ENCODE assay signal across 8 mouse cellular contexts in the genomic region with DNA sequence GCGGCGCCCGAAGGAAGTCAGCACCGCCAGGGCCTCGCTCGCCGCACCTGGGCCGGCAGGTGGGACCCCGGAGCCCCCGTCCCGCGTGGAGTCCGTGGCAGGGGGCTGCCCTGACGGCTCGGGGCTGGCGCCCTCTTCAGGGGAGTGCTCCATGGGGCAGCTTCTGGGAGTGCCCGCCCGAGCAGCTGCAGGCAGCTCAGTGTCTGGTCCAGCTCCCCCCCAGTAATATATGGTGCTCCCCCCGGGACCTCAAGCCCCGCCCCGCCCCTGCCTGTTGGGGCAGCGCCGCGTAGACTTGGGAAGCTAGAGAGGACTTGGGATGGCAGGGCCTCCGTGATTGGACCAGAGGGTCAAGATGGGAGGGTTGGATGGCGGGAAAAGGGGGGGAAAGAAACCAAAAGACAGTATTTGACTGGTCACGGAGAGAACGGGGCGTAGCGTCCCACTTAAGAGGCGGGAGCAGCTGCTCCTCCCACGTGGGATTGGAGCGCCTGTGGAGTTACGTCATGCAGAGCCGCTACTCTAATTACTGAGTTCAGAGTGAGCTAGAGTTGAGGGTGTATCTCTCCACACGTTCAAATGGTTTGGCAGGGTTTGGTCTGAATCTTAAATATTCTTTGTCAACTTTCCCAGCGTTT. TPM values are rescaled to one million over a fixed set of nuclear protein-coding genes. Genes with fewer than 3 reads are reported as not detected.
DNase-seq lines count a peak whose midpoint lies in the region; ATAC-seq lines count a peak whose summit lies in the region.

Gene Esyt1 (minus strand): TSS at position 201 of the 638 bp plus-strand sequence.

- H3K4me3 ChIP-seq in forebrain, embryonic 14.5 days (ENCODE audit: low read depth, low read length) = peak within 1 kb of the TSS; percentile 64
- H3K4me3 ChIP-seq in neural tube, embryonic 15.5 days (replicated peaks) = peak within 1 kb of the TSS; percentile 76

- H3K4me1 ChIP-seq in forebrain, embryonic 14.5 days (ENCODE audit: control insufficient read depth, insufficient read depth, low read length) = peaks cover 7% of the 10 kb centered on the region; the same call in 1 of the 2 replicates
- H3K4me1 ChIP-seq in neural tube, embryonic 15.5 days = peaks cover 30% of the 10 kb centered on the region

- 0 out of 2 replicates have a peak, but pooled peaks cover 7% of the 10 kb centered on the region for H3K27me3 ChIP-seq in forebrain, embryonic 14.5 days (replicated peaks; ENCODE audit: control insufficient read depth, insufficient read depth, low read length)
- H3K27me3 ChIP-seq in neural tube, embryonic 15.5 days (replicated peaks) = 0 out of 2 replicates have a peak, but pooled peaks cover 5% of the 10 kb centered on the region

- intact Hi-C loops in heart, postnatal 14 days (cut with DNase I) = no loop called here

- peak; percentile 95 for ATAC-seq in forebrain, embryonic 14.5 days
- ATAC-seq in neural tube, embryonic 15.5 days (ENCODE audit: low FRiP score) = peak; percentile 92

- no peaks in the 10 kb centered on the region for H3K9me3 ChIP-seq in forebrain, embryonic 14.5 days (replicated peaks; ENCODE audit: control insufficient read depth, low read length)
- H3K9me3 ChIP-seq in neural tube, embryonic 15.5 days (replicated peaks) = no peaks in the 10 kb centered on the region

- WGBS in forebrain, embryonic 14.5 days = under 1% methylated on average over 37 of the region's 37 CpGs
- under 1% methylated on average over 37 of the region's 37 CpGs for WGBS in neural tube, embryonic 15.5 days

- H3K9ac ChIP-seq in forebrain, embryonic 14.5 days (ENCODE audit: low read length) = peak within 1 kb of the TSS; percentile 71
- H3K9ac ChIP-seq in neural tube, embryonic 15.5 days (replicated peaks) = peak within 1 kb of the TSS; percentile 74

- peak within 1 kb of the TSS; percentile 100 for H3K4me2 ChIP-seq in forebrain, embryonic 14.5 days (ENCODE audit: low read length)
- peak within 1 kb of the TSS; percentile 100 for H3K4me2 ChIP-seq in neural tube, embryonic 15.5 days

- DNase-seq in ES-CJ7 (ENCODE audit: low read depth, low spot score) = peak; percentile 99
- DNase-seq in cerebellum, adult 11 months = peak; percentile 91
- peak; percentile 97 for DNase-seq in forebrain, embryonic 14.5 days (ENCODE audit: low spot score)
- DNase-seq in heart, postnatal 14 days = peak; percentile 91
- peak; percentile 93 for DNase-seq in layer of hippocampus, adult 11-12 months (ENCODE audit: low spot score)
- DNase-seq in lung, adult 18-20 months = peak; percentile 99
- DNase-seq in thymus, adult 18-20 months = peak; percentile 87 to 94

- H3K36me3 ChIP-seq in forebrain, embryonic 14.5 days (ENCODE audit: control insufficient read depth, insufficient read depth, low read length) = no peaks in the 10 kb centered on the region
- H3K36me3 ChIP-seq in neural tube, embryonic 15.5 days = no peaks in the 10 kb centered on the region; the same call in none of the 2 replicates

- H3K27ac ChIP-seq in forebrain, embryonic 14.5 days (ENCODE audit: low read depth, low read length) = peak within 1 kb of the TSS; percentile 14; the same call in 1 of the 2 replicates
- peak within 1 kb of the TSS; percentile 79 for H3K27ac ChIP-seq in neural tube, embryonic 15.5 days (replicated peaks)

RNA-seq across cellular contexts. Expression of gene Esyt1, which starts in this region (rescaled TPM):
- 4.7 and 6.3 TPM in 2 replicates for polyA plus RNA-seq in forebrain, embryonic 14.5 days (2014; fragmentation: Nextera tagmentation; extraction: Ambion mirVana)
- total RNA-seq in heart, postnatal 14 days (2021) = 10 to 100 TPM; 22.3 to 23.6 TPM
- 20.7 and 30.0 TPM in 2 replicates for polyA plus RNA-seq in neural tube, embryonic 15.5 days (2015; fragmentation: Nextera tagmentation; extraction: Ambion mirVana)

Comparison
In these comparisons a context has a peak if more than half of its experiments do, and no peak if none do; other contexts are left out.
1. Peak in every context shown above with its lines: DNase-seq, ATAC-seq, H3K4me3 ChIP-seq and H3K27ac ChIP-seq.